Mouse (Mus musculus) heart, embryonic 12.5 days (tissue): Measurements from ENCODE around the gene Spint3. TPM values are rescaled to one million over a fixed set of nuclear protein-coding genes. Genes with fewer than 3 reads are reported as not detected.

Experiments used
- ATAC-seq: fragments of 200-750 bp; cut with Nextera tagmentation; 2 replicates; pipeline ENCODE4 v1.8.0; 2017; ENCODE audit warnings: moderate TSS enrichment, moderate library complexity; ENCODE audit not compliant: insufficient number of reproducible peaks, low FRiP score
- H3K27ac ChIP-seq: fragments of 300-500 bp; sonication (generic); 2 replicates; pipeline ENCODE4 v1.5.1; 2016; ENCODE audit warnings: mild to moderate bottlenecking, moderate library complexity; ENCODE audit not compliant: poor library complexity, severe bottlenecking
- H3K27me3 ChIP-seq: fragments of 300-500 bp; sonication (generic); replicated peaks from 2 replicates; pipeline ENCODE4 v1.6.1; 2016; ENCODE audit warnings: mild to moderate bottlenecking, moderate library complexity
- H3K36me3 ChIP-seq: fragments of 300-500 bp; sonication (generic); 2 replicates; pipeline ENCODE4 v1.6.1; 2016; ENCODE audit warnings: mild to moderate bottlenecking, moderate library complexity
- H3K4me1 ChIP-seq: fragments of 300-500 bp; sonication (generic); replicated peaks from 2 replicates; pipeline ENCODE4 v1.6.1; 2016; ENCODE audit warnings: mild to moderate bottlenecking
- H3K4me2 ChIP-seq: fragments of 300-500 bp; sonication (generic); 2 replicates; pipeline ENCODE4 v1.6.1; 2016; ENCODE audit warnings: mild to moderate bottlenecking, moderate library complexity
- H3K4me3 ChIP-seq: fragments of 300-500 bp; sonication (generic); 2 replicates; pipeline ENCODE4 v1.5.1; 2016; ENCODE audit warnings: mild to moderate bottlenecking
- H3K9ac ChIP-seq: fragments of 300-500 bp; sonication (generic); 2 replicates; pipeline ENCODE4 v1.6.1; 2016; ENCODE audit warnings: mild to moderate bottlenecking, moderate library complexity
- H3K9me3 ChIP-seq: fragments of 300-500 bp; sonication (generic); replicated peaks from 2 replicates; pipeline ENCODE4 v1.6.1; 2016; ENCODE audit warnings: mild to moderate bottlenecking, moderate library complexity
- whole genome bisulfite sequencing: fragments of 180-500 bp; shearing (Covaris S2); methylation state at CpG from one replicate; pipeline ENCODE4 v1.1.7; 2016; 5-methylcytosine and 5-hydroxymethylcytosine counted together
- polyA plus RNA-seq: library from polyadenylated mRNA; unstranded; fragments of >200 nt; fragmentation: Nextera tagmentation; extraction: Ambion mirVana; gene quantifications from 2 replicates; pipeline ENCODE4 v1.2.1, GENCODE M21; 2016

The Spint3 gene
- polyA plus RNA-seq, 1 experiment from 2014 or later, result not detected

DNA sequence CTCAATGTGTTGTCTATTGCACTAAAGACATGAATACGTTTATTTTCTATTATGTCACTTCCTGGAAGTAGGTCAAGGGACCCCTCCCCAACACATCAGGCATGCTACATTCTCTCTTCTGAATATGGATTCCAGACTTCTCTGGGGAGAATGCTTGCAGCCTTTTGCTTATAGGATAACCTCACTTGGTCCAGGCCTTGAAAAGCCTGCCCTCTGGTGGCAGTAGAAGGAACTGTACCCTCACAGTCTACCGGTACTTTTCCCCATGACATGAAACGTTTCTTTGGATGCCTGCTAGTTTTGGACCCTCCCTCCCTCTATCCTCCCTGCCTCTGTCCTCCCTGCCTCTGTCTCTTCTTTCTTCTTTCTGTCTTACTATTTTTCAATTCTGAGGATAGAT is 42.1 kb downstream of the Spint3 start:
- peaks cover 6% of the 10 kb centered on the region for H3K9me3 ChIP-seq
- no peak for ATAC-seq
- WGBS, result under 1% methylated on average over 3 of the region's 3 CpGs
- no peak overlapping the region for H3K27ac ChIP-seq
- H3K36me3 ChIP-seq, result no peaks in the 10 kb centered on the region
- no peak overlapping the region for H3K4me3 ChIP-seq
- no peak overlapping the region for H3K9ac ChIP-seq
- H3K4me1 ChIP-seq, result no peaks in the 10 kb centered on the region
- no peak overlapping the region for H3K4me2 ChIP-seq
- peaks cover 5% of the 10 kb centered on the region; the same call in 1 of the 2 replicates for H3K27me3 ChIP-seq

DNA sequence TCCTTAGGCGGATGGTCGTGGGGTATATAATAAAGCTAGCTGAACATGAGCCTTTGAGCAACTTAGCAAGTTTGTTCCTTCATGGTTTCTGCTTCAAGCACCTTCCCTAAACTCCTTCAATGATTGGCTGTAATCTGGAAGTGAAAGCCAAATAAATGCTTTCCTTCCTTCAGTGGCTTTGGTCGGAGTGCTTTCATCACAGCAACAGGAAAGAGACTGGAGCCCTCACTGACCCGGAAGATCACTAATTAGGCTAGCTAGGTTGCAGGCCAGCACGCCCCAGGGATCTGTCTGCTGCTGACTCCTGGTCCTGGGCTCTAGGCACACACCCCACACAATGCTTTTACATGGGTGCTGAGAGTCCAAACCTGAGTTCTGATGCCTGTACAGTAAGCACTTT is 44.7 kb downstream of the Spint3 start:
- WGBS, result 67% methylated on average over 5 of the region's 5 CpGs
- ATAC-seq, result no peak

DNA sequence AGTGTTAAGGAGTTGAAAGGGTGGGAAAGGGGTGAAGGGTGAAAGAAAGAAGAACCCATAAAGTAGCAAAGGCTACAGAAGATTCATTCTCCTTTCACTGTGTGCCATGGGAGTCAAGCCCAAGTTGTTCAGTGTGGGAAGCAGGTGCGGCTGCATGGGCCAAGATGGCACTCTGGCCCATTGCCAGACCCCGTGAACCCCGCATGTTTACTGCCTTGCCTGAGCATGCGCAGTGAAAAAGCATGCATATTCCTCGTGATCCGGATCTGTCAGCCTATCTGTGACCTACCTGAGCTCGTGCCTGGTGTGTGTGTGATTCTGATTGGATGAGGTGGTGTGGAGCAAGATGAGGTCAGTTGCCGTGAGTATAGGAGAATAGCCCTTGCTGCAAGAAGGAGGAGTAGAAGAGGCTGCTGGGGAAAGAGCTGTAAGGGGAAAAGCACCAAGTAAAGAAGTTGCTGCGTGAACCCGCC is 49.9 kb downstream of the Spint3 start:
- Histone ChIP-seq H3K4me2 (no peak overlapping the region), H3K36me3 (no peaks in the 10 kb centered on the region), H3K27me3 (peaks cover 19% of the 10 kb centered on the region), H3K9ac (no peak overlapping the region), H3K4me1 (peaks cover 5% of the 10 kb centered on the region; the same call in 1 of the 2 replicates), H3K4me3 (no peak overlapping the region), H3K9me3 (peaks cover 13% of the 10 kb centered on the region), H3K27ac (no peak overlapping the region)
- ATAC-seq, result no peak
- WGBS, result 69% methylated on average over 10 of the region's 10 CpGs

More for the DNA sequence above, 44.7 kb downstream of the Spint3 start:
- no peak overlapping the region for H3K9ac ChIP-seq
- H3K4me3 ChIP-seq, result no peak overlapping the region
- H3K4me1 ChIP-seq, result no peaks in the 10 kb centered on the region
- no peaks in the 10 kb centered on the region for H3K36me3 ChIP-seq
- H3K27ac ChIP-seq, result no peak overlapping the region
- H3K4me2 ChIP-seq, result no peak overlapping the region
- peaks cover 13% of the 10 kb centered on the region for H3K9me3 ChIP-seq
- H3K27me3 ChIP-seq, result peaks cover 7% of the 10 kb centered on the region

DNA sequence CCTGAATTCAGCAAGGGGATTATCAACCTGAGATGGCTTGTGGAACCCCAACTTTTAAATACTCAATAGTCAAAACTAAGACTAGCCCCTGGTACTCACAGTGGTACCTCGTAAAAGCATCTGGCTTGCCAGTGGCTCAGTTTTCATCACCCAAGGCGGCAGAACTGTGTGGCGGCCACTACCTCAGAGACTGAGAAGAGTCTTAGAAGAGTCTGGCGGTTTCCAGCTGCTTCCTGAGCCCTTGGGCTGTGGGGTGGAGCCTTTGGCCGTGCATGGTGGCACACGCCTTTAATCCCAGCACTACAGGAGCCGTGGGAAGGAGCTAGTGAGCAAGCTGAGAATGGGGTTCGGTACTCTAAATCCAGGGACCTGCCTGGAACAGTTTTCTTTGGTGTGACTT is 51.0 kb downstream of the Spint3 start:
- Histone ChIP-seq H3K9me3 (peaks cover 13% of the 10 kb centered on the region), H3K27ac (no peak overlapping the region), H3K4me3 (no peak overlapping the region), H3K9ac (no peak overlapping the region; the same call in 1 of the 2 replicates), H3K4me1 (peaks cover 9% of the 10 kb centered on the region; the same call in 1 of the 2 replicates), H3K27me3 (peaks cover 19% of the 10 kb centered on the region), H3K36me3 (no peaks in the 10 kb centered on the region), H3K4me2 (no peak overlapping the region)
- WGBS, result 18% methylated on average over 8 of the region's 8 CpGs
- ATAC-seq, result no peak

DNA sequence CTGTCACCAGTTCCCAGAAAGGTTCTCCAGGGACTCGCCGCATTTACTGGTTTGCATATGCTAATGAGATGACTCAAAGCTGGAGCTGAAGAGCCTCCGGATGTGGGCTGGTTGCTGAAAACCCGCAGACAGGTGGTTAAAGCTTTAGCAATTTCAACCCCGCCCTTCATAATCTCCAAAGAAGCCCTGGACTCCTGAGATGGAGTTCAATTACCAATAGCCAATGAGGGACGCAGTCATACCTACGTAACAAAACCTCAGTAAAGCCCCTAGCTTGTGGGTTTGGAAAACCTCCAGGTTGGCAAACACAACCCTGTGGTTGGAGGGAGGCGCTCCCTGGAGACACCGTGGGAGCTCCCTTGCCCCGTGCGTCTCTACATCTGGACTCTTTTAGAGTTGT is 51.4 kb downstream of the Spint3 start:
- peaks cover 9% of the 10 kb centered on the region; the same call in 1 of the 2 replicates for H3K4me1 ChIP-seq
- WGBS, result 9% methylated on average over 11 of the region's 11 CpGs
- no peak overlapping the region for H3K4me2 ChIP-seq
- no peak for ATAC-seq
- H3K27ac ChIP-seq, result no peak overlapping the region
- H3K36me3 ChIP-seq, result no peaks in the 10 kb centered on the region
- H3K4me3 ChIP-seq, result no peak overlapping the region
- H3K9me3 ChIP-seq, result peaks cover 13% of the 10 kb centered on the region
- no peak overlapping the region; the same call in 1 of the 2 replicates for H3K9ac ChIP-seq
- H3K27me3 ChIP-seq, result peaks cover 19% of the 10 kb centered on the region

DNA sequence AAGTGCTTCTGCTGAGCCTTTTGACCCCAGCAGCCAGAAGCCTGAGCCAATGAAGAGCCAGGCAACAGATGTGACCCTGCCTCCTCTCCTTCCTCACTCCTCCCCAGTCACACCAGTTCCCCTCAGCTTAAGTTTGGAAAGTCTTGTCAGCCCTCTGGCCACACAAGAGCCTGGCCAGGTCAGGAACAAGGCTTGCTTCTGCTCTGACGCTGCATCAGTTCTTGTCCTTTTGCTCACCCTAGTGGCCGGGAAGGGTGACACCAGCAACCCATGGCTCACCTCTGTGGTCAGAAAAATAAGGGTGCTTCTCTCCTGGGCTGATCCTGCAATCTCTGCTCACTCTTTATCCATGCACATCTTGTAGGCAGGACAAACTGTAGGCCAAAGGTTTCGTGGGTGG is 52.5 kb downstream of the Spint3 start:
- Histone ChIP-seq H3K4me3 (no peak overlapping the region), H3K36me3 (no peaks in the 10 kb centered on the region), H3K4me1 (peaks cover 9% of the 10 kb centered on the region; the same call in 1 of the 2 replicates), H3K27ac (no peak overlapping the region), H3K9me3 (peaks cover 13% of the 10 kb centered on the region), H3K27me3 (peaks cover 19% of the 10 kb centered on the region), H3K9ac (no peak overlapping the region), H3K4me2 (no peak overlapping the region)
- WGBS, result 9% methylated on average over 3 of the region's 3 CpGs
- no peak for ATAC-seq

Other genes with a start within 250 kb of the Spint3 start
- gene Svs5, start 240.7 kb downstream of the Spint3 start, polyA plus RNA-seq, result not detected in 2 replicates
- 0.44 and 1.2 TPM in 2 replicates for gene Slpi, start 184.4 kb downstream of the Spint3 start, polyA plus RNA-seq
- 0.19 and 0.28 TPM in 2 replicates for gene Rbpjl, start 170.3 kb downstream of the Spint3 start, polyA plus RNA-seq
- 6.2 and 6.4 TPM in 2 replicates for gene Matn4, start 168.3 kb downstream of the Spint3 start, polyA plus RNA-seq
- gene Sdc4, start 129.6 kb downstream of the Spint3 start, polyA plus RNA-seq, result 40.1 and 40.6 TPM in 2 replicates
- gene Sys1, start 116.5 kb downstream of the Spint3 start, polyA plus RNA-seq, result 36.4 and 40.3 TPM in 2 replicates
- gene Gm20458, start 112.5 kb downstream of the Spint3 start, polyA plus RNA-seq, result 11.8 and 16.9 TPM in 2 replicates
- 0.19 TPM in 1 of 2 replicates, not detected in the other for gene Trp53tg5, start 99.7 kb downstream of the Spint3 start, polyA plus RNA-seq
- gene Dbndd2, start 87.4 kb downstream of the Spint3 start, polyA plus RNA-seq, result 7.3 and 11.3 TPM in 2 replicates
- gene Pigt, start 75.9 kb downstream of the Spint3 start, polyA plus RNA-seq, result 53.4 and 54.3 TPM in 2 replicates
- 3.1 and 3.3 TPM in 2 replicates for gene Wfdc2, start 11.0 kb downstream of the Spint3 start, polyA plus RNA-seq
- 0.29 and 0.32 TPM in 2 replicates for gene Wfdc6a, start 12.0 kb upstream of the Spint3 start, polyA plus RNA-seq
- not detected in 2 replicates for gene Eppin, start 20.1 kb upstream of the Spint3 start, polyA plus RNA-seq
- not detected in 2 replicates for gene Wfdc6b, start 40.1 kb upstream of the Spint3 start, polyA plus RNA-seq
- not detected in 2 replicates for gene Wfdc8, start 40.2 kb upstream of the Spint3 start, polyA plus RNA-seq
- gene Wfdc16, start 65.3 kb upstream of the Spint3 start, polyA plus RNA-seq, result not detected in 2 replicates
- not detected in 2 replicates for gene Wfdc10, start 82.6 kb upstream of the Spint3 start, polyA plus RNA-seq
- not detected in 2 replicates for gene Wfdc9, start 83.1 kb upstream of the Spint3 start, polyA plus RNA-seq
- not detected in 2 replicates for gene Wfdc11, start 100.6 kb upstream of the Spint3 start, polyA plus RNA-seq
- gene Wfdc13, start 111.6 kb upstream of the Spint3 start, polyA plus RNA-seq, result not detected in 2 replicates
- gene Spint4, start 125.0 kb upstream of the Spint3 start, polyA plus RNA-seq, result 0.35 TPM in 1 of 2 replicates, not detected in the other
- not detected in 2 replicates for gene Spint5, start 141.8 kb upstream of the Spint3 start, polyA plus RNA-seq
- 0.32 and 0.71 TPM in 2 replicates for gene Wfdc3, start 172.5 kb upstream of the Spint3 start, polyA plus RNA-seq
- 62.9 and 71.0 TPM in 2 replicates for gene Dnttip1, start 172.5 kb upstream of the Spint3 start, polyA plus RNA-seq
- 455 and 459 TPM in 2 replicates for gene Ube2c, start 196.4 kb upstream of the Spint3 start, polyA plus RNA-seq
- 0.36 and 1.6 TPM in 2 replicates for gene Tnnc2, start 206.5 kb upstream of the Spint3 start, polyA plus RNA-seq
- 30.8 and 31.7 TPM in 2 replicates for gene Snx21, start 212.4 kb upstream of the Spint3 start, polyA plus RNA-seq
- 14.9 and 16.1 TPM in 2 replicates for gene Acot8, start 231.4 kb upstream of the Spint3 start, polyA plus RNA-seq
- gene Zswim3, start 231.6 kb upstream of the Spint3 start, polyA plus RNA-seq, result 5.4 and 6.7 TPM in 2 replicates
- gene Zswim1, start 249.2 kb upstream of the Spint3 start, polyA plus RNA-seq, result 9.8 and 10.1 TPM in 2 replicates